Mouse (Mus musculus) heart, postnatal 0 days (tissue): ENCODE results near the gene Capn1.

ENCODE experiments used
- CTCF ChIP-seq: IDR thresholded peaks from 2 replicates; pipeline ENCODE4 v1.5.1; 2016; ENCODE audit warnings: antibody characterized with exemption, control low read depth, low read depth
- EP300 ChIP-seq: IDR thresholded peaks from 2 replicates; pipeline ENCODE4 v1.6.1; 2016; ENCODE audit warnings: antibody characterized with exemption, low read depth

- TF ChIP-seq EP300 (no peak), CTCF (no peak)
Measured at GRCm38 (mm10) chr19:5994711-5995110, 21.0 kb downstream of the Capn1 start.
